Mouse (Mus musculus) liver, embryonic 16.5 days (tissue): ENCODE measurements around the gene Prc1. TPM values are rescaled to one million over a fixed set of nuclear protein-coding genes. Genes with fewer than 3 reads are reported as not detected.

Experiments
- ATAC-seq: fragments of 200-750 bp; cut with Nextera tagmentation; 2 replicates; pipeline ENCODE4 v1.8.0; 2017; ENCODE audit warnings: low read depth, mild to moderate bottlenecking, moderate number of reproducible peaks, moderate library complexity
- H3K27ac ChIP-seq: fragments of 300-500 bp; sonication (generic); 2 replicates; pipeline ENCODE4 v1.5.1; 2014; ENCODE audit warnings: mild to moderate bottlenecking, low read length
- H3K27me3 ChIP-seq: fragments of 300-500 bp; sonication (generic); 2 replicates; pipeline ENCODE4 v1.6.1; 2014; ENCODE audit warnings: low read depth, low read length, mixed read lengths; ENCODE audit not compliant: control insufficient read depth, insufficient read depth
- H3K36me3 ChIP-seq: fragments of 300-500 bp; sonication (generic); 2 replicates; pipeline ENCODE4 v1.6.1; 2014; ENCODE audit warnings: mild to moderate bottlenecking; ENCODE audit not compliant: control insufficient read depth, insufficient read depth
- H3K4me1 ChIP-seq: fragments of 300-500 bp; sonication (generic); 2 replicates; pipeline ENCODE4 v1.6.1; 2014; ENCODE audit warnings: low read depth, low read length, mixed read lengths; ENCODE audit not compliant: control insufficient read depth
- H3K4me2 ChIP-seq: fragments of 300-500 bp; sonication (generic); 2 replicates; pipeline ENCODE4 v1.6.1; 2014; ENCODE audit warnings: low read depth, low read length, mixed read lengths
- H3K4me3 ChIP-seq: fragments of 300-500 bp; sonication (generic); 2 replicates; pipeline ENCODE4 v1.5.1; 2014; ENCODE audit warnings: low read depth, mild to moderate bottlenecking, low read length
- H3K9ac ChIP-seq: fragments of 300-500 bp; sonication (generic); 2 replicates; pipeline ENCODE4 v1.6.1; 2014; ENCODE audit warnings: low read depth, low read length
- H3K9me3 ChIP-seq: fragments of 300-500 bp; sonication (generic); replicated peaks from 2 replicates; pipeline ENCODE4 v1.6.1; 2016; ENCODE audit warnings: low read length; ENCODE audit not compliant: control insufficient read depth
- WGBS: fragments of 180-500 bp; shearing (Covaris S2); extraction: QIAGEN DNeasy Blood & Tissue Kit; methylation state at CpG from one replicate; pipeline ENCODE4 v1.1.7; 2014; ENCODE audit not compliant: insufficient replicate concordance; 5-methylcytosine and 5-hydroxymethylcytosine counted together
- polyA plus RNA-seq: library from polyadenylated mRNA; unstranded; fragments of >200 nt; fragmentation: Nextera tagmentation; extraction: Ambion mirVana; gene quantifications from 2 replicates; pipeline ENCODE4 v1.2.1, GENCODE M21; 2015

Gene Prc1
- 125 and 133 TPM in 2 replicates for polyA plus RNA-seq

DNA sequence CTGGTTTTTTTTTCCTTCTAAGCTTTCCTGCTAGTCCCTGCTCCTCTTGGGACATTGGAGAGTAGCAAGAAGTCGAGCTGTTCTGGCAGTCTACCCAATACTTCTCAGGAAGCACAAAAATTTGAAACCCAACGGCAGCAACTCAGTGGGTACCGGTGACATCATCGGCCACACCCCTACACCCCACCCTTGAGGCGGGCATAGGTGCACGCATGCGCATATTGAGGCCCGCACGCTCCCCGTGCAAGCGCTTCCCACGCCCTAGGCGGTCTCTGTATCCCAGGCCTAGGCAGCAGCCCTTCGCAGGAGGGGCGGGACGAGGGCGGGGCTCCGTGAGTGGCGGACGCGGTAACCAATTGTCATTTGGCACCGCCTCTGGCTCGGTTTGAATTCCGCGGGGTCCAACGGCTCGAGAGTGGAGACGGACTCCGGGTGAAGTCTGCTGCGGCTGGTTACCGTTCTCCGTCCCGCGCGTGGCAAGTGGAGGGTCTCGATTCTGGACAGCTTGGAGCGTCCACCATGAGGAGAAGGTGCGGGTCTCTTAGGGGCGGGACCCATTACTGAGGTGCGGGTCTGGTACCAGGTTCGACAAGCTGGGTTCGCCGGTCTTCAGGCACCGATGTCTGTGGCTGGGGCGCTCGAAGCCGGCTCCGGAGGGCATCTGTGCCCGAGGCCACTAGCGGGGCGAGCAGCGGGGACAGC lies at the start of gene Prc1:
Gene Prc1, plus strand, starts transcription at position 389 of the 702 bp plus-strand sequence.
- ATAC-seq = peak; percentile 99
- peak within 1 kb of the TSS; percentile 98 for H3K4me3 ChIP-seq
- H3K27ac ChIP-seq = peak within 1 kb of the TSS; percentile 94
- no peaks in the 10 kb centered on the region for H3K9me3 ChIP-seq
- peaks cover 15% of the 10 kb centered on the region for H3K36me3 ChIP-seq
- peak within 1 kb of the TSS; percentile 99 for H3K9ac ChIP-seq
- WGBS = under 1% methylated on average over 52 of the region's 52 CpGs
- no peaks in the 10 kb centered on the region for H3K27me3 ChIP-seq
- peaks cover 36% of the 10 kb centered on the region for H3K4me1 ChIP-seq
- peak within 1 kb of the TSS; percentile 81 for H3K4me2 ChIP-seq

DNA sequence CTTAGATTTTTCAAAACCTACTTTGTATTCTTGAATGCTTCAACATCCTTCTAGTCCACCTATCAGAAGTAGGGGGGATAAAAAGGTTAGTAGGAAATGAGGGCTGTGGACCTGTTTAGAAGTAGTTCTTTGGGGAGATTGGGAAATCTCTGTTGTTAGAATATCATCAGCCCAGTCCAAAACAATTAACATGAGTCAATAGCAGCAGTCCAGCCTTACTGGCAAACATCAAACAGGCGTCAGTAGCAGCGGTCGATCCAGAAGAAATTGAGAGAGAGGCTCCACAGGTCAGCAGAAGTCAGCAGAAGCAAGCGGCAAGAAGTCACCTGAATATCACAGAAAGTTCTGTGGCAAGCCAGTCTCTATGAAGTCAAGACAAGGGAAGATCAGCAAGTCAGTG lies 49.4 kb upstream of the Prc1 start:
- H3K36me3 ChIP-seq = no peaks in the 10 kb centered on the region
- WGBS = 87% methylated on average over 4 of the region's 4 CpGs
- H3K4me1 ChIP-seq = peaks cover 7% of the 10 kb centered on the region
- H3K4me2 ChIP-seq = no peak overlapping the region
- H3K9me3 ChIP-seq = no peaks in the 10 kb centered on the region
- H3K9ac ChIP-seq = no peak overlapping the region
- no peak overlapping the region for H3K27ac ChIP-seq
- ATAC-seq = no peak
- H3K4me3 ChIP-seq = no peak overlapping the region
- no peaks in the 10 kb centered on the region for H3K27me3 ChIP-seq

DNA sequence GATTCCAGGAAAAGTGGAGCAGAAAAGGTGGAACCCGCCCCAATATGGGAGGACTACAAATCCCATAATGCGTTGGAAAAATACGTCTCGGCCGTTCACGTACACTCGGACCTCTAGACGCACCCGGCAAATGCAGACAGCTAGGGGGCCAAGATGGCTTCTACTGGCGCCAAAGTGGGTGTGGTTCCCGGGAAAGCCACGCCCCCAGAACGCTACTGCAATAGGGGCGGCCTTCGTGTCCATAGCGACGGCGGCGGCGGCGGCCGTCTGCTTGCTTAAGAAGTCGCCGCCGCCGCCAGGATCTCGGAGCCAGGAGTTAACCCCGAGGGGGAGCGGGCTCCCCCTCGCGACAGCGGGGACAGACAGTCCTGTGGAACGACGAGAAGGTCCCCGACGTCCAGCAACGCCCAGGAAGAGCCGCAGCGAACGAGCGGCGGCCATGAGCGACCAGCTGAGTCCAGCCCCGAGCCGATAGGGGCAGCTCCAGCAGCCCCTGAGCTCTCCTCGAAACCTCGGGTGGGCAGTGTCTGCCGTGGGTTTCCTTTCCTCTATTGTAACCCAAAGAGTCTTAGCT lies 48.0 kb upstream of the Prc1 start, which contains the start of gene Ttll13:
Gene Ttll13, plus strand, starts transcription at position 229 of the 574 bp plus-strand sequence.
- H3K4me1 ChIP-seq = peaks cover 7% of the 10 kb centered on the region
- H3K9me3 ChIP-seq = no peaks in the 10 kb centered on the region
- H3K4me3 ChIP-seq = peak within 1 kb of the TSS; percentile 76
- H3K4me2 ChIP-seq = peak within 1 kb of the TSS; percentile 77
- peak within 1 kb of the TSS; percentile 76 for H3K9ac ChIP-seq
- peak within 1 kb of the TSS; percentile 71 for H3K27ac ChIP-seq
- no peaks in the 10 kb centered on the region for H3K36me3 ChIP-seq
- H3K27me3 ChIP-seq = no peaks in the 10 kb centered on the region
- peak; percentile 98 for ATAC-seq
- WGBS = under 1% methylated on average over 48 of the region's 48 CpGs

DNA sequence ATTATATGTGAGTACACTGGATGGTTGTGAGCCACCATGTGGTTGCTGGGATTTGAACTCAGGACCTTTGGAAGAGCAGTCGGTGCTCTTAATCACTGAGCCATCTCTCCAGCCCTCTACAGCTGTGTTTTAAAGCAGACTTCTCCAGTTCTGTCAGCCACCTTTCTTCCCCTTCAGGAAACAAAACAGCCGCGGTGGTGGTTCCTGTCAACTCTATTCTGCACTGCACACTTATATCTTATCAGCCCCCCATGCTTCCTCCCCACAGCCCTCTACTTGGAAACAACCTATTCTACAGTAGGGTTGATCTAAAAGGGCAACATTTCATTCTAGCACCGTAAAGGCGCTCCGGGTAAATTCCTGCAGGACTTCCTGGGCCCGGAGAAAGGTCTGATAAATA lies 47.4 kb upstream of the Prc1 start:
- peak overlapping the region; percentile 77 for H3K4me2 ChIP-seq
- 16% methylated on average over 7 of the region's 7 CpGs for WGBS
- H3K4me1 ChIP-seq = peaks cover 7% of the 10 kb centered on the region
- H3K4me3 ChIP-seq = peak overlapping the region; percentile 76
- H3K9me3 ChIP-seq = no peaks in the 10 kb centered on the region
- no peaks in the 10 kb centered on the region for H3K27me3 ChIP-seq
- no peak for ATAC-seq
- no peak overlapping the region for H3K27ac ChIP-seq
- H3K36me3 ChIP-seq = no peaks in the 10 kb centered on the region
- H3K9ac ChIP-seq = no peak overlapping the region

DNA sequence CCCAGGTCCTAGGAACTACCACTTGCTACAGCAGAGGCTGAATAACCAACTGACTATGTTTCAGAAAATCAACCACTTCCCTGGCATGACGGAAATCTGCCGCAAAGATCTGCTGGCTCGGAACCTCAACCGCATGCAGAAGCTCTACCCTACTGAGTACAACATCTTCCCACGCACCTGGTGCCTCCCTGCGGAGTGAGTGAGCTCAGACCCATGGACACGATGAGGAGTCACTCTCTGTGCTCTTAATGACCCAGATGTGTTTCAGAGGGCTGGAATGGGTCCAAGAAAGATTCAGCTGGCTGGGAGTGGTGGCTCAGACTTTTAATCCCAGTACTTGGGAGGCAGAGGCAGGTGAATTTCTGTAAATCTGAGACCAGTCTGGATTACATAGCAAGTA lies 41.8 kb upstream of the Prc1 start:
- no peak for ATAC-seq
- peaks cover 7% of the 10 kb centered on the region for H3K4me1 ChIP-seq
- H3K4me2 ChIP-seq = no peak overlapping the region
- H3K27me3 ChIP-seq = no peaks in the 10 kb centered on the region
- 75% methylated on average over 7 of the region's 7 CpGs for WGBS
- H3K36me3 ChIP-seq = no peaks in the 10 kb centered on the region
- no peak overlapping the region for H3K9ac ChIP-seq
- no peak overlapping the region for H3K27ac ChIP-seq
- H3K9me3 ChIP-seq = no peaks in the 10 kb centered on the region
- no peak overlapping the region for H3K4me3 ChIP-seq

DNA sequence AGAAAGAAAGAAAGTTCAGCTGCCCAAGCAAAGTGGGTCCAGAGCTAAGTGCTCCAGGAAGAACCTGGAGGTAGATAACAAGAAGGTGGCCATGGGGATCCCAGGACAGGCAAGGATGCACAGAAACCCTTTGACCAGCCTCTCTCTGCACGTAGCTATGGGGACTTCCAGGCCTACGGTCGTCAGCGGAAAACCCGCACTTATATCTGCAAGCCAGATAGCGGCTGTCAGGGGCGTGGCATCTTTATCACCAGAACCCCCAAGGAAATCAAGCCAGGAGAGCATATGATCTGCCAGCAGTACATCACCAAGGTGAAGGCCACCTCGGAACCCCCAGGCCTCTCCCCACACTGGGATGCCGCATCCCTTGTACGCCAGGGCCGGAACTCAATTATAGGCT lies 41.4 kb upstream of the Prc1 start:
- Histone ChIP-seq H3K4me1 (peaks cover 7% of the 10 kb centered on the region), H3K27ac (no peak overlapping the region), H3K27me3 (no peaks in the 10 kb centered on the region), H3K4me3 (no peak overlapping the region), H3K36me3 (no peaks in the 10 kb centered on the region), H3K9ac (no peak overlapping the region), H3K4me2 (no peak overlapping the region), H3K9me3 (no peaks in the 10 kb centered on the region)
- 37% methylated on average over 11 of the region's 11 CpGs for WGBS
- no peak for ATAC-seq

DNA sequence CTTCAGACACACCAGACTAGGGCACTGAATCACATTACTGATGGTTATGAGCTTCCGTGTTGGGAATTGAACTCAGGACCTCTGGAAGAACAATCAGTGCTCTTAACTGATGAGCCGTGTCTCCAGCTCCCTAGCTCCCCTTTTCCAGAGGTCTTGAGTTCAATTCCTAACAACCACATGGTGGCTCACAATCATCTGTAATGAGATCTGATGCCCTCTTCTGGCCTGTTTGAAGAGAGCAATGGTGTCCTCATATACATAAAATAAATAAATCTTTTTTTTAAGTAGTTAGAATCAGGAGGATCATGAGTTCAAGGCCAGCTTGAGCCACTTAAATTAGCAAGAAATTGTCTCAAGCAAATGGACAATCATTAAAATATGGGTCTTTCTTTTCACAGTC lies 38.3 kb upstream of the Prc1 start:
- WGBS = 50% methylated on average over 2 of the region's 2 CpGs
- Histone ChIP-seq H3K36me3 (no peaks in the 10 kb centered on the region), H3K9me3 (no peaks in the 10 kb centered on the region), H3K4me1 (peaks cover 12% of the 10 kb centered on the region), H3K9ac (no peak overlapping the region), H3K4me3 (no peak overlapping the region), H3K27ac (no peak overlapping the region), H3K27me3 (no peaks in the 10 kb centered on the region), H3K4me2 (no peak overlapping the region)
- no peak for ATAC-seq

DNA sequence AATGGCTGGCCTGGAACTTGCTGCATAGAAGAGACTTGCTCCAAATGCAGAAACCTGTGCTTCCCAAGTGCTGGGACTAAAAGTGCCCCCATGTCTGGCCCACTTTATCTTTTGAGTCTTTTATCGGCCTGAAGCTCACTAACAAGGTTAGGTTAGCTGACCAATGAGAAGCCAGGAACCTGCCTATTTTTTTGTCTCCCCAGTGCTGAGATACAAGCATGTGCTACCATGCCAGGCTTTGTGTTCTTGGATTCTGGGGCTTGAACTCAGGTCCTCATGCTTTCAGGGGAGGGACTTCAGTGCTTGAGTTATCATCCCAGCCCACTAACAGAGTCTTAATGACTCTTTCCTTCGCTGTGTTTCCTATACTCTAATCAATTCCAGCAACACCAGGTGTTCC lies 36.5 kb upstream of the Prc1 start:
- no peak overlapping the region for H3K9ac ChIP-seq
- 44% methylated on average over 2 of the region's 2 CpGs for WGBS
- no peaks in the 10 kb centered on the region for H3K9me3 ChIP-seq
- no peaks in the 10 kb centered on the region for H3K27me3 ChIP-seq
- H3K4me1 ChIP-seq = peaks cover 17% of the 10 kb centered on the region
- H3K27ac ChIP-seq = no peak overlapping the region
- ATAC-seq = no peak
- H3K4me3 ChIP-seq = no peak overlapping the region
- no peak overlapping the region for H3K4me2 ChIP-seq
- H3K36me3 ChIP-seq = no peaks in the 10 kb centered on the region

DNA sequence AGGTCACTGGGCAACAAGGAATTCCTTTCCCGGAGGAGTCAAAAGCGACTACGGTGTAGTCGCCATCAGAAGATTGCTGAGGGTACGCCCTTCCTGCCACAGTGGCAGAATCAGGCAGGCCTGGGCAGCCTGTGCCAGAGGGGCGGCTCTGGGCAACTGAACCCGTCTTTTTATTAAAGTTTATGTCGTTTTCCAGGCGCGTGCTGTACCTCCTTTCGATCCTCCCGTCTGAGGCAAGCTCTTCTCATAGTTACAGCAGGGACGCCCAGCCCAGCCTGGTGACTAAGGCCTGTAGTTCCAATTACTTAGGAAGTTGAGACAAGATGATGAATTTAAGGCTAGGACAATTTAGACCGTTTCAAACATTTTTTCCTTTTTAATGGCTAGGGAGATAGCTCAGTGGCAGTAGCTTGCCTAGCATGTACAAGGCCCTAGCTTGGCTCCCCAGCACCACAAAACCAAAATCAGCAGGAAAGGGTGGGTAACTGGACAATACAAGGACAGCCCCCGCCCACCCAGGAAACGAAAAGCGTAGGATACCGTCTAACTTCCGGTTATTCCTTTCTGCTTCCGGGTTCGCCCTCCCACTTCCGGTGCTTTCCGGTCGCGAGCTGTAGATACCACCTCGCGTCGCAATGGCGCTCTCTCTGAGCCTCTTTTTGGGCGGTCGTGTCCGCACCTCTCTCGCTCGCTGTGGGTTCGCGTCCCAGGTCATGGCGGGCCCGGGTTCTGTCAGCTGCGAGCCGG lies 33.5 kb upstream of the Prc1 start, which contains the start of gene Ngrn:
Gene Ngrn, plus strand, starts transcription at position 591 of the 747 bp plus-strand sequence.
- WGBS = 25% methylated on average over 40 of the region's 40 CpGs

More for the DNA sequence above, 33.5 kb upstream of the Prc1 start, which contains the start of gene Ngrn:
- H3K9ac ChIP-seq = peak within 1 kb of the TSS; percentile 82
- no peaks in the 10 kb centered on the region for H3K27me3 ChIP-seq
- ATAC-seq = peak; percentile 89
- H3K9me3 ChIP-seq = no peaks in the 10 kb centered on the region
- H3K27ac ChIP-seq = peak within 1 kb of the TSS; percentile 80
- peak within 1 kb of the TSS; percentile 73 for H3K4me2 ChIP-seq
- peaks cover 12% of the 10 kb centered on the region for H3K4me1 ChIP-seq
- peak within 1 kb of the TSS; percentile 79 for H3K4me3 ChIP-seq
- peaks cover 16% of the 10 kb centered on the region for H3K36me3 ChIP-seq
